Comparison of ENCODE assay signal across 19 mouse cellular contexts in genomic region chr5:46203744-46204143, GRCm38 (mm10).
DNase-seq lines count a peak whose midpoint lies in the region; ATAC-seq and TF ChIP-seq lines count a peak whose summit lies in the region.
"Had no signal": no experiment of that assay in that cellular context is flagged by ENCODE, and none has a peak within 500 bp of the region (broad histone marks: within the 10 kb centered on the region; RNA-seq: fewer than 3 reads in every experiment).

No protein-coding gene starts in this region.

- TF ChIP-seq CTCF in heart, postnatal 0 days (IDR thresholded peaks at IDR 0.05; ENCODE audit: low read depth), result no peak
- no peak for TF ChIP-seq CTCF in lung, embryonic 14.5 days (IDR thresholded peaks at IDR 0.05; ENCODE audit: low read depth)
- no peak for TF ChIP-seq CTCF in midbrain, postnatal 0 days (IDR thresholded peaks at IDR 0.05)

- H3K9ac ChIP-seq in embryonic facial prominence, embryonic 11.5 days (replicated peaks; ENCODE audit: low read length), result no peak overlapping the region
- no peak overlapping the region for H3K9ac ChIP-seq in heart, postnatal 0 days (replicated peaks; ENCODE audit: low read depth, low read length)
- no peak overlapping the region for H3K9ac ChIP-seq in lung, embryonic 14.5 days
- H3K9ac ChIP-seq in midbrain, postnatal 0 days (replicated peaks; ENCODE audit: low read length, poor library complexity, severe bottlenecking), result no peak overlapping the region
- H3K9ac ChIP-seq in midbrain, embryonic 14.5 days (replicated peaks; ENCODE audit: low read length), result no peak overlapping the region
- H3K9ac ChIP-seq: embryonic facial prominence, embryonic 13.5 days; forebrain, embryonic 15.5 days; heart, embryonic 12.5 days; hindbrain, embryonic 15.5 days had no signal

- no peaks in the 10 kb centered on the region for H3K9me3 ChIP-seq in embryonic facial prominence, embryonic 11.5 days (replicated peaks; ENCODE audit: control insufficient read depth, low read length)
- no peaks in the 10 kb centered on the region for H3K9me3 ChIP-seq in embryonic facial prominence, embryonic 10.5 days
- no peaks in the 10 kb centered on the region for H3K9me3 ChIP-seq in heart, postnatal 0 days (replicated peaks; ENCODE audit: control insufficient read depth, low read length)
- H3K9me3 ChIP-seq in lung, embryonic 14.5 days (ENCODE audit: low read depth, low read length), result no peaks in the 10 kb centered on the region
- no peaks in the 10 kb centered on the region for H3K9me3 ChIP-seq in midbrain, postnatal 0 days (ENCODE audit: low read length)
- no peaks in the 10 kb centered on the region for H3K9me3 ChIP-seq in midbrain, embryonic 14.5 days (ENCODE audit: control insufficient read depth, low read length)
- H3K9me3 ChIP-seq: embryonic facial prominence, embryonic 13.5 days; forebrain, embryonic 15.5 days; heart, embryonic 12.5 days; hindbrain, embryonic 15.5 days had no signal

- no peaks in the 10 kb centered on the region for H3K36me3 ChIP-seq in embryonic facial prominence, embryonic 11.5 days (replicated peaks; ENCODE audit: control insufficient read depth, insufficient read depth, low read depth, low read length)
- no peaks in the 10 kb centered on the region for H3K36me3 ChIP-seq in embryonic facial prominence, embryonic 10.5 days (replicated peaks)
- no peaks in the 10 kb centered on the region for H3K36me3 ChIP-seq in heart, postnatal 0 days (replicated peaks; ENCODE audit: control insufficient read depth, insufficient read depth, low read length)
- no peaks in the 10 kb centered on the region for H3K36me3 ChIP-seq in lung, embryonic 14.5 days (ENCODE audit: insufficient read depth)
- no peaks in the 10 kb centered on the region for H3K36me3 ChIP-seq in midbrain, postnatal 0 days (ENCODE audit: insufficient read depth, low read length)
- no peaks in the 10 kb centered on the region for H3K36me3 ChIP-seq in midbrain, embryonic 14.5 days (ENCODE audit: control insufficient read depth, insufficient read depth, low read length)
- H3K36me3 ChIP-seq: embryonic facial prominence, embryonic 13.5 days; forebrain, embryonic 15.5 days; heart, embryonic 12.5 days; hindbrain, embryonic 15.5 days had no signal

- no peaks in the 10 kb centered on the region for H3K4me1 ChIP-seq in embryonic facial prominence, embryonic 11.5 days (ENCODE audit: control insufficient read depth, insufficient read depth, low read length)
- peaks cover 7% of the 10 kb centered on the region; the same call in 1 of the 2 replicates for H3K4me1 ChIP-seq in embryonic facial prominence, embryonic 10.5 days
- H3K4me1 ChIP-seq in heart, postnatal 0 days (ENCODE audit: control insufficient read depth, insufficient read depth), result no peaks in the 10 kb centered on the region
- no peaks in the 10 kb centered on the region for H3K4me1 ChIP-seq in lung, embryonic 14.5 days (ENCODE audit: insufficient read depth)
- no peaks in the 10 kb centered on the region for H3K4me1 ChIP-seq in midbrain, postnatal 0 days (ENCODE audit: insufficient read depth, low read length)
- H3K4me1 ChIP-seq in midbrain, embryonic 14.5 days (ENCODE audit: control insufficient read depth, insufficient read depth, low read length), result peaks cover 9% of the 10 kb centered on the region

- no peak for TF ChIP-seq EP300 in heart, postnatal 0 days (IDR thresholded peaks at IDR 0.05; ENCODE audit: low read depth)

- H3K27ac ChIP-seq in embryonic facial prominence, embryonic 11.5 days (replicated peaks; ENCODE audit: low read depth, low read length), result no peak overlapping the region
- H3K27ac ChIP-seq in embryonic facial prominence, embryonic 10.5 days (replicated peaks), result no peak overlapping the region
- no peak overlapping the region for H3K27ac ChIP-seq in heart, postnatal 0 days (ENCODE audit: low read depth)
- H3K27ac ChIP-seq in lung, embryonic 14.5 days (ENCODE audit: low read depth), result no peak overlapping the region
- H3K27ac ChIP-seq in midbrain, postnatal 0 days (ENCODE audit: low read depth, low read length), result no peak overlapping the region
- no peak overlapping the region for H3K27ac ChIP-seq in midbrain, embryonic 14.5 days (replicated peaks; ENCODE audit: low read depth, low read length)
- H3K27ac ChIP-seq: embryonic facial prominence, embryonic 13.5 days; forebrain, embryonic 15.5 days; heart, adult 2 months; hindbrain, embryonic 15.5 days had no signal

- 67% methylated on average over 4 of the region's 4 CpGs for WGBS in embryonic facial prominence, embryonic 11.5 days
- 73% methylated on average over 4 of the region's 4 CpGs for WGBS in embryonic facial prominence, embryonic 10.5 days
- whole genome bisulfite sequencing in heart, postnatal 0 days, result 56% methylated on average over 4 of the region's 4 CpGs
- WGBS in lung, embryonic 14.5 days, result 53% methylated on average over 4 of the region's 4 CpGs
- WGBS in midbrain, postnatal 0 days, result 63% methylated on average over 4 of the region's 4 CpGs
- 78% methylated on average over 4 of the region's 4 CpGs for WGBS in midbrain, embryonic 14.5 days

- peak; percentile 22 for DNase-seq in embryonic facial prominence, embryonic 11.5 days (ENCODE audit: low spot score)
- DNase-seq in embryonic facial prominence, embryonic 10.5 days (ENCODE audit: low spot score), result no peak
- DNase-seq in heart, postnatal 0 days (ENCODE audit: low spot score), result peak; percentile 28
- DNase-seq in heart, postnatal 4 days, result no peak
- DNase-seq in lung, embryonic 14.5 days, result peak; percentile 33
- no peak for DNase-seq in lung, adult 18-20 months
- peak; percentile 4 for DNase-seq in midbrain, postnatal 0 days (ENCODE audit: low spot score)
- no peak for DNase-seq in midbrain, embryonic 14.5 days
- DNase-seq: adrenal gland, postnatal 10 days; cerebellum, adult 11-12 months; cerebellum, adult 9-10 months; cerebellum, postnatal 25 days; gastrocnemius, postnatal 14 days; heart, adult 2 months; kidney, adult 11 months had no signal

- H3K27me3 ChIP-seq in embryonic facial prominence, embryonic 11.5 days (ENCODE audit: control insufficient read depth, insufficient read depth, low read length), result no peaks in the 10 kb centered on the region
- no peaks in the 10 kb centered on the region for H3K27me3 ChIP-seq in embryonic facial prominence, embryonic 10.5 days (replicated peaks; ENCODE audit: low read depth, poor library complexity, severe bottlenecking)
- H3K27me3 ChIP-seq in heart, postnatal 0 days (ENCODE audit: control insufficient read depth, insufficient read depth, low read length), result no peaks in the 10 kb centered on the region
- H3K27me3 ChIP-seq in lung, embryonic 14.5 days (ENCODE audit: insufficient read depth, low read length), result no peaks in the 10 kb centered on the region
- H3K27me3 ChIP-seq in midbrain, postnatal 0 days (ENCODE audit: insufficient read depth, low read length), result no peaks in the 10 kb centered on the region
- no peaks in the 10 kb centered on the region for H3K27me3 ChIP-seq in midbrain, embryonic 14.5 days (ENCODE audit: control insufficient read depth, insufficient read depth, low read length)
- H3K27me3 ChIP-seq: embryonic facial prominence, embryonic 13.5 days; forebrain, embryonic 15.5 days; heart, embryonic 12.5 days; hindbrain, embryonic 15.5 days had no signal

- H3K4me2 ChIP-seq in embryonic facial prominence, embryonic 11.5 days (ENCODE audit: low read depth, low read length), result no peak overlapping the region
- H3K4me2 ChIP-seq in heart, postnatal 0 days (ENCODE audit: low read depth, low read length), result no peak overlapping the region
- H3K4me2 ChIP-seq in lung, embryonic 14.5 days, result no peak overlapping the region
- H3K4me2 ChIP-seq in midbrain, postnatal 0 days (ENCODE audit: low read depth, low read length, poor library complexity, severe bottlenecking), result no peak overlapping the region
- no peak overlapping the region for H3K4me2 ChIP-seq in midbrain, embryonic 14.5 days (ENCODE audit: low read length)
- H3K4me2 ChIP-seq: embryonic facial prominence, embryonic 13.5 days; forebrain, embryonic 15.5 days; heart, embryonic 12.5 days; hindbrain, embryonic 15.5 days had no signal

- no peak for ATAC-seq in embryonic facial prominence, embryonic 11.5 days (replicated peaks; ENCODE audit: insufficient number of reproducible peaks, low FRiP score, low TSS enrichment, low read depth)
- peak; percentile 39; the same call in 1 of the 2 replicates for ATAC-seq in heart, postnatal 0 days (ENCODE audit: insufficient read depth, low read depth)
- peak; percentile 68 for ATAC-seq in lung, embryonic 14.5 days (ENCODE audit: insufficient read depth)
- peak; percentile 52; the same call in 1 of the 2 replicates for ATAC-seq in midbrain, postnatal 0 days (ENCODE audit: low FRiP score)
- ATAC-seq in midbrain, embryonic 14.5 days (ENCODE audit: low FRiP score, low TSS enrichment), result no peak
- ATAC-seq: forebrain, embryonic 15.5 days had no signal

- H3K4me3 ChIP-seq in embryonic facial prominence, embryonic 11.5 days (ENCODE audit: low read depth, low read length), result no peak overlapping the region
- H3K4me3 ChIP-seq in embryonic facial prominence, embryonic 10.5 days, result no peak overlapping the region
- H3K4me3 ChIP-seq in heart, postnatal 0 days (ENCODE audit: low read depth, low read length), result no peak overlapping the region
- no peak overlapping the region for H3K4me3 ChIP-seq in lung, embryonic 14.5 days (ENCODE audit: low read depth, low read length)
- H3K4me3 ChIP-seq in midbrain, postnatal 0 days (ENCODE audit: low read depth, low read length), result no peak overlapping the region
- no peak overlapping the region for H3K4me3 ChIP-seq in midbrain, embryonic 14.5 days (replicated peaks; ENCODE audit: low read depth, low read length)
- H3K4me3 ChIP-seq: embryonic facial prominence, embryonic 13.5 days; forebrain, embryonic 15.5 days; heart, adult 2 months; heart, embryonic 12.5 days; hindbrain, embryonic 15.5 days had no signal

Comparison
In these comparisons a context has a peak if more than half of its experiments do, and no peak if none do; other contexts are left out.
1. ATAC-seq: peak in heart, postnatal 0 days (single experiment), lung, embryonic 14.5 days (single experiment) and midbrain, postnatal 0 days (single experiment); none in embryonic facial prominence, embryonic 11.5 days (single experiment) and midbrain, embryonic 14.5 days (single experiment).
2. DNase-seq: peak in embryonic facial prominence, embryonic 11.5 days (single experiment), heart, postnatal 0 days (single experiment), lung, embryonic 14.5 days (single experiment) and midbrain, postnatal 0 days (single experiment); none in embryonic facial prominence, embryonic 10.5 days (single experiment), heart, postnatal 4 days (single experiment), lung, adult 18-20 months (0 of 2) and midbrain, embryonic 14.5 days (single experiment).